Mouse (Mus musculus): ENCODE results near the gene Lrrc8e.
"Not testable (repeated sequence)": the region's sequence is repeated elsewhere in the genome, so short reads cannot be mapped to it uniquely, and the experiment has no call there.

Lrrc8e gene

DNA sequence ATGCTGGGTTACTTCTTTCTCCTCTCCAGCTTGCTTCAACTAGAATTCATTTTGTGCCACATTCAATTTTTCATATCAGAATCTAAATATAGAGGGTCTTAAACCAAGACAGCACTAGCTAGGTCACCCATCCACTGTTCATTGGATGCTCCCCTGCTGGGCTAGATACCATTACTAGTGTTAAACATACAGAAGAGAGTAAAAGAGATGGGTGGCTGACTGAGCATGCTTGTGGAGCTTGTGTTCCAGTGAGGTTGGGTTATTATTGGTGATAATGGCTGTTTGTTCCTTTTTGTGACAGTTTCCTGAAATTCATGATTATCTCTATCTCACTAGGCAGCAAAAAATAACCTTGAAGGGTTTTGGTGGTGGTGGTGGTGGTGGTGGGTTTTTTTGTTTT, 4.6 kb upstream of the Lrrc8e start:
- DNase-seq, result no peak

- no peak for DNase-seq
These were observed 304 bp upstream of the Lrrc8e start for GRCm38 (mm10) chr8:4226323-4226722.

GRCm38 (mm10) chr8:4227919-4228318, 1.3 kb downstream of the Lrrc8e start:
- DNase-seq, result no peak

DNA sequence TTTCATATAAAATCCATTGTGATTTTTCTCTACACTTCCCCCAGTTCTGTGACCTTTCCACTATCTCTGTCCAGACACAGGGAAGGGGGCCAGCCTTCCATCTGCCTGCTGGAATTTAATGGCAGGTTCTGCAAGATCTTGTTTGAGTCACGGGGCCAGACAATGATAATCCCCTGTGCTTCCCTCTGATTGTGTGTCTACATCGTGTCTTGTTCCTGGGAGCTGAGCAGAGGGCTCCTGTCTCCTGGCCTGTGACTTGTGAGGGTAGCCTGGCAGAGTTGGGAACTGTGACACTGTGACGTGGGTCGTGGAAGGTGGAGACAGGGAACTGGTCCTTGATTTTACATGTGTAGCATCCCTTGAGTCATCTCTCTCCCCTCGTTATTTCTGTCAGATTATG, 3.2 kb downstream of the Lrrc8e start:
- no peak for DNase-seq

DNA sequence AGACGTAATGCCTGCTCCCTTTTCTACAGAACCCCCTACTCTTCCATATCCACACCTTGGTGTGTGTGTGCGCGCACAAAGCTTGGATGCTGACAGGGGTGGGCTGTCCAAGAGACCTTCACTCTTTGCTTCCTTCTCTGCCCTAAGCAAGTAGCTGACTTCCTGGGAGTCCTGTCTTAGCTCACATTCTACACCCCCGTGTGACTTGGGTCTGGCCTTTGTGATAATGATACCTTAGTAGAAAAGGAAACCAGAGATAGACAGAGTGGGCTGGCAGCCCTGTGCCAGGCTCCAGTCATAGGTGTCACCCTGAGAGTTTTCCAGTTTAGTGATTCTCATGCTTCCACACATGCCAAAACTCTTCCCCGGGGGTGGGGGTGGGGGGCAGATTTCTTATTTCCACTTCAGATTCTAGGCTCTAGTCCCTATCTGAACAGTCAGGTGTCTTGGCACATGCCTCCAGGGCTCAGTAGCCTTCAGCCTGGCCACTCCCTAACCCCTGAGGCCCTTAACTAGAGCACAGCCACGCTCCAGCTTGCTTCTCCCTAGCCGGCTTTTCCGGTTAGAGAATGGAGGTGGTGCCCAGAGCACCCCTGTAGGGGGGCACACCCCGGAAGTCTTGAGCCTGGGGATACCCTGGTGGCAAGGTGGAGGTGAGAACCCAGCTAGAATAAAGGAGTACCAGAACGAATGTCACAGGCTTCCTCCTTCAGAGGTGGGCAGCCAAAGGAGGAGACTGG, 4.2 kb downstream of the Lrrc8e start:
- DNase-seq, result no peak

DNA sequence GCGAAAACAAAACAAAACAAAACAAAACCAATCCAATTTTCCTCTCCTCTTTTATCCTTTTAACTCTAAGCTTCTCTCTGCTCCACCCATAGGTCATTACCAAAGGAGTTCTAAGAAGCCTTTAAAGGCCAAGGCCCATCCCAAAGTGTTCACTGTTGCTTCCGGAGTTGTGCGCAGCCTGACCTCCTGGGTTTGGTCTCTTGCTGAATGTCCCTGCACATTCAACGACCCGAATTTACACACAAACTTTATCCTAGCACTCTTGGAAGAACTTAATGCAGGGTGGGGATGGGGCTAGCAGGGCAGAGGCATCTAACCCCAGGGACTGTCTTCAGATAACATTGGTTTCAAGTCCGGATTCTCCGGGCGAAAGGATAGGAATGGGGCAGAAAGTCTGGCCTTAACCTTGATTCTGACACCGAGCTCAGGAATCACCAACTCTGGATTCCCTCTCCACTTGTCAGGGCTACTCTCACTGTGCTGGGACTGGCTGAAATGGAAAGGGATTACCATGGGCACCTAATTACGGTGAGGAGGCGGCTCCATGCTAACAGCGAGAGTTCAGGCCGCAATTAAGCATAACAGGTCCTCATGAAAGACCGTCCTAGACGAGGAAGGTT, 11.3 kb downstream of the Lrrc8e start:
- DNase-seq, result no peak

GRCm38 (mm10) chr8:4238434-4239192, 12.0 kb downstream of the Lrrc8e start, which contains the start of the genes Map2k7 and Gm49320:
Gene Map2k7 (plus strand): TSS chr8:4238740.
Gene Gm49320 (plus strand): TSS chr8:4238865.
- peak; percentile 100 for DNase-seq

GRCm38 (mm10) chr8:4239193-4239890, 12.7 kb downstream of the Lrrc8e start:
- DNase-seq, result no peak

- DNase-seq, result no peak
These were observed 18.4 kb downstream of the Lrrc8e start for GRCm38 (mm10) chr8:4245061-4245460.

DNA sequence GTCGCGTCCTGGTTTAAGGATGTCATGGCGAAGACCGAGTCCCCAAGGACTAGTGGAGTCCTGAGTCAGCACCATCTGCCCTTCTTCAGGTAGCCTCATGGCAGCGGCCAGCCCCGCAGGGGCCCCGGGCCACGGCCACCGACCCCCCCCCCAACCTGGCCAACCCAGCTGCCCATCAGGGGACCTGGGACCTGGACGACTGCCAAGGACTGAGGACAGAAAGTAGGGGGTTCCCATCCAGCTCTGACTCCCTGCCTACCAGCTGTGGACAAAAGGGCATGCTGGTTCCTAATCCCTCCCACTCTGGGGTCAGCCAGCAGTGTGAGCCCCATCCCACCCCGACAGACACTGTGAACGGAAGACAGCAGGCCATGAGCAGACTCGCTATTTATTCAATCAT, 19.1 kb downstream of the Lrrc8e start:
- DNase-seq, result no peak

GRCm38 (mm10) chr8:4247241-4247640, 20.6 kb downstream of the Lrrc8e start:
- no peak for DNase-seq

- DNase-seq, result no peak
These were observed 21.4 kb downstream of the Lrrc8e start, which contains the start of gene Tgfbr3l for GRCm38 (mm10) chr8:4247951-4248540. Gene Tgfbr3l (plus strand): TSS chr8:4248214.

- DNase-seq, result no peak
These were observed 22.6 kb downstream of the Lrrc8e start for GRCm38 (mm10) chr8:4249213-4249612.

DNA sequence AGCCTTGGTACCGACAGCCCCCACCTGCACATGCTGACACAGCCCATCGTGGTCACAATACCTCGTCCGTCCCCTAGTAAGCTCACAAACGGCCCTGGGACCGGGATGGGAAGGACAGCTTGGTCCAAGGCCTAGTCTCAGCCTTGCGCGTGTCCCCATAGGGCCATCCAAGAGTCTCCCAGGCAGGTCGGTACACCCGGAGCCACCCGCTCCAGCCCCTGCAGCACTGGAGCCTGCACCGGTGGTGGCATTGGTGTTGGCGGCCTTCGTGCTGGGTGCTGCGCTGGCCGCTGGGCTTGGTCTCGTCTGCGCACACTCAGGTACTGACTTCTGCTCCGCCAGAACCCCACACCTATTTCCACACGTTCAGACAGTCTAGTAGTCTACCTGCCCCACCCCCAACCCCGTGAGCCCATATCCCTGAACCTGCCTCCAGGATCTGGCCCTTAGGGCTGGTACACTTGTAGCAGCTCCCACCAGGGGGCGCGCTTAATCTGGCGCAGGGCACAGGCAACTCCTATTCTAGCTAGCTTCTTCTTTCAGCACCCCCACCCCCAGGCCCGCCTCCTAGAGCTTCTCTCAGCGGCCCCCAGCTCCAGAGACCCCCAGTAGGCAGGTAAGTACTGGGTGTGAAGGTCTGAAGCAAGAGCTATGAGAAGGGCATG, 23.8 kb downstream of the Lrrc8e start:
- DNase-seq, result peak; percentile 75

DNA sequence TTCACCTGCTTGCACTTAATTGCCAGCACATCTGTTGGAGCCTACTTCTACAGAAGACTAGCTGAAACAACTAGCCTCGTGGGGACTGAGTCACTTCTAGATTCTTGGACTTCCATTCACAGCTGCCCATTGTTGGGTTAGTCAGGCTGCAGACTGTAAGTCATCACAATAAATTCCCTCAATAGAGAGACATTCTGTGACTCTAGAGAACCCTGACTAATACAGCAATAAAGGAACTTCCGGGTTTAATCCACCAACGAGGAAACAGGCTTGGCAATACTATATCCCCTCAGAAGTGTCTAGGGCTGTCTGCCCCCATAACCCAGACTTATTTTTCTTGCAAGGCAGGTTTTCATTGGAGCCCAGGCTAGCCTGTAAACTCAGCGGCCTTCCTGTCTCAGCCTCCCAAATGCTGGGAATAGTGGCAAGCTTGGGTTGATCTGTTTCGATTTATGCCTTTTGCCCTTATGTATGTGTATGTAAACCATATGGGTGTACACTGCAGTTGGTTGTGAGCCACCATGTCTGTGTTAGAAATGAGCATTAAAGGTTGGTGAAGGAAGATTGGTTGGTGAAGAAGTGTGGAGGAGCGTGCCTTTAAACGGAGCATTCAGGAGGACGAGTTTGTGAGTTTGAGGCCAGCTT, 25.6 kb downstream of the Lrrc8e start:
- no peak for DNase-seq

GRCm38 (mm10) chr8:4252934-4253841, 26.6 kb downstream of the Lrrc8e start, which contains the start of gene Snapc2:
Gene Snapc2 (plus strand): TSS chr8:4253080.
- peak; percentile 91 for DNase-seq

DNA sequence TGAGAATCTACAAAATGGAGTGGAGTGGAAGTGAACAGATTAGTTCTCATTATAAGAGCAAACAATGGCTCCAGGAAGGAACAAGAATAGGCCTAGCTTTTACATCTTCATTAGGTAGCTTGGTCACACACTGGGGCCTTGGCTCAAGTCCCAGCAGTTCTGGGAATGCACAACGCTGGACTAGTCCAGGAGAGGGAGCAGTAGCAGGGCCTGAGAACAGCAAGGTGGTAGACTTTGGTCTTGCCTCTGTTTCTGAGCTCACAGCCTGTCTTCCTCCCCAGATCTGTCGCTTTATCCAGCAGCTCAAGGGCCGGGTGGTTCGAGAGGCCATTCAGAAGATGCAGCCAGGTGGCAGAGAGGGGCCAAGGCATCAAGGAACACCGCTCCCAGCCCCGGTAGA, 27.4 kb downstream of the Lrrc8e start:
- DNase-seq, result peak; percentile 69

DNA sequence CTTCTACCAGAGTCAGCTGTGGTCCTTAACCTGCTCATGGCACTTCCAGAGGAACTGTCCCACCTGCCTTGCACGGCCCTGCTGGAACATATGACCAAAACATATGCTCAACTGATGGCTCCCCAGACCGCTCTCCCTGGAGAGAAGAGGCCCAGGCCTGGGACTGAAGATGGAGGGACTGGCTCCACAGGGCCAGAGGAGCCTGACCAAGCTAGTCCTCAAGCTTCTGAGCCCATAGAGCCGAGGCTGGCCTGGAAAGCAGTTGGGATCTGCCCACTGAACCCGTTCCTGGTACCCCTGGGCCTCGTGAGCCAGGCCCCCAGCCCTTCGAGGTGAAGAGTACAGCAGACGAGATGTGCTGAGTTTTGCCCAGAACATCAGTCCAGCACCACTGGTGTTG, 28.8 kb downstream of the Lrrc8e start:
- not testable (repeated sequence) for DNase-seq

DNA sequence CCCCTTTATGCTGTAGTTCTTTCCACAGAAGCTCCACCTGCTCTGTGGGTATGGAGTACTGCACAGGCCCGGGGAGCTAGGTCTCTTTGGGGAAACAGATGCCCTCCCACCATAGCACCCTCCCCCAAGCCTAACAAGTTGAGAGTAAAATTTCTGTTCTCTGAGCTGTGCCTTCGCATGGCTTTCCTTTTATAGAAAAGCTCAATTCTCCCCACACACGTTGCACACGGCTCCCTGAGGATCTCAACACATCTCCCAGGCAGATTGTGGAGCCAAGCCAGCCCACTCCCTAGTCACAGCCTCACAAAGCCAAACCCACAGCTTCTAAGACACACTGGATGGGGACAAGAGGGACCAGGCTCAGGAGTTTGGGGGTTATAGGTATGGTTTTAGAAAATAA, 30.3 kb downstream of the Lrrc8e start:
- DNase-seq, result no peak

- DNase-seq, result no peak
These were observed 30.7 kb downstream of the Lrrc8e start for GRCm38 (mm10) chr8:4257350-4257749.
